Mouse (Mus musculus) R1 (cell line): Measurements from ENCODE around the gene Commd8.

Experiments
- DNase-seq: peaks from one replicate; pipeline ENCODE4 v3.0.0-alpha.2; 2018; ENCODE audit warnings: low read depth, low spot score

The Commd8 gene

DNA sequence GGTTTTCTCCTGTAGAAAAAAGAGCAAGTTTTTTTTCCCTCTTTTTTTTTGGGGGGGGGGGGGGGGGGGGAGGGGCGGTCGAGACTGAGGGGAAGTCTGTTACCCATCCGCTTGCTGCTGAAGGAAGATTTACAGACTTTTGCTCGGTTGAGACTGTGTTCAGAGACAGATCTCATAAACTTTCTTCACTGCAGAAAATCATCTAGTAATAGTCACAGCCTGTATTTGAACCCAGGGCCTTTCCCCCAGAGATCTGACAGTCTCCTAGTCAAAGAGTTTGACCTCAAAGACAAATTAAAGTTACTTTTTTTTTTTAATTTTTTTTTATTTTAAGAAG is 264 bp upstream of the Commd8 start:
- DNase-seq = no peak

DNA sequence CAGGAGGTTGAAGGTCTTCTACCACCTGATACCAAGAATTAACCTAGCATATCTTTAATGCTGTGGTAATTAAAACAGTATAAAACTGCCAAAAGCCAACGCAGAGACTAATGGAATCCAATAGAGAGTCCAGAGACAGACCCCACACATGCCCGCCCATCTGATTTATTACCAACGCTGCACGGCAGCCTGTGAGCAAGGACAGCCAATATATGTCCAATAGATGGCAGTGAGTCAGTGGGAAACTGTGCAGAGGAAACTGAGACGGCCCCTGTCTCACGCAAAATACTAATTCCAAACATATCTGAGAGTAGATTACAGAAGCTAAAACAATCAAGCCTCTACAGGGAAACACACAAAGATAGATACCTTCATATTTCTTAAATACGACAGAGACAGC is 3.6 kb downstream of the Commd8 start:
- DNase-seq = no peak

- no peak for DNase-seq
These were observed 5.1 kb downstream of the Commd8 start for GRCm38 (mm10) chr5:72162855-72163254.

- DNase-seq = no peak
These were observed 7.1 kb downstream of the Commd8 start for GRCm38 (mm10) chr5:72160781-72161485.

DNA sequence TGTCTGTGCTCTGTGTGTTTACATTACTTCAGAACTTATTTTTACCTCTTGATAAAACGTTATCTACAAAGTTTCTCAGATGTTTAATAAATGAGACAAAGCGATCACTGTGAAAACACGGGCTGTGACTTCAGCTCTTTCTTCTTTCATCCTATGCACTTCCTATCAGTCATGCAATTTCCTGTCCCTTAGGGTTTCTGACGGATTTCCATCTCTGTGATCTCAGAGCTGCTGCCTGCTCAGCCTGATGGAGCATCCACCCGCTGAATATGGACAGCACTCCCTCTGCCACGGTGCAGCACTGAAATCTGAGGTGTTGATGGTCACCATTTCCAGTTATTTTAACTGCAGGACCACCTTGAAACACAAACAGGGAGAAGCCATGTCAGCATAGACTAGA is 8.5 kb downstream of the Commd8 start:
- DNase-seq = no peak

DNA sequence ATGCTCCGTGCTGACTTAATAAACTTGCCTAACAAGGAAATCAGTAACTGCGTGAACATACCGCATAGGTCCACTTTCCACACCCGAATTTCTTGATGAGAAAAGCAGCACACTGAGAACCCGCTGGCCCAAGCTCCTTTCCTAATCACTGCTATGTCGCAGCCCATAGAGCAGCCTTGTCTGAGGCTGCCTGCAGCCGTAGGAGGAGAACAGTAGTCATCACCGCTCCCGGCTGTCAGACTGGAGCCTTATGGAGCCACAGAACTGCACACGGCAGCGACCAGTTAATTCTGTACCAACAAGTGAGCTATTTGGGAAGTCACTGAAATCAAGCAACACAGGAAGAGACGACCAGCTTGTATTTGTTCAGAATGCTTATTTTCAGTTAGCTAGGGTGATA is 9.3 kb downstream of the Commd8 start:
- DNase-seq = no peak

GRCm38 (mm10) chr5:72156598-72156997 is 11.4 kb downstream of the Commd8 start:
- DNase-seq = no peak

DNA sequence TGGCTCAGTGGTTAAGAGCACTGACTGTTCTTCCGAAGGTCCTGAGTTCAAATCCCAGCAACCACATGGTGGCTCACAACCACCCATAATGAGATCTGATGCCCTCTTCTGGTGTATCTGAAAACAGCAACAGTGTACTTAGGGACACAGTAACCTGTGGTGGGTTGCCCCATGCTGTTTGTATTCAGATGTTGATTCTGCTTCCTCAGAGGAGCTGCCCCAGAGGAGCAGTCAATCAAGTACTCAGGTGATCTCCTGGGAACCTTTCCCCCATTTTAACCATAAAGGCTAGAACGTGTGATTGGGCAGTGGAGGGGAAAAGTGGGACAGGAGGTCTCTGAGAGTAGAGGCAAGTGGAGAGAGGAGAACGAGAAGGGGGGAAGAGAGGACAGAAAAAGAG is 12.3 kb downstream of the Commd8 start:
- DNase-seq = peak; percentile 92

GRCm38 (mm10) chr5:72150870-72151269 is 17.1 kb downstream of the Commd8 start:
- no peak for DNase-seq

GRCm38 (mm10) chr5:72148679-72149078 is 19.3 kb downstream of the Commd8 start:
- no peak for DNase-seq

DNA sequence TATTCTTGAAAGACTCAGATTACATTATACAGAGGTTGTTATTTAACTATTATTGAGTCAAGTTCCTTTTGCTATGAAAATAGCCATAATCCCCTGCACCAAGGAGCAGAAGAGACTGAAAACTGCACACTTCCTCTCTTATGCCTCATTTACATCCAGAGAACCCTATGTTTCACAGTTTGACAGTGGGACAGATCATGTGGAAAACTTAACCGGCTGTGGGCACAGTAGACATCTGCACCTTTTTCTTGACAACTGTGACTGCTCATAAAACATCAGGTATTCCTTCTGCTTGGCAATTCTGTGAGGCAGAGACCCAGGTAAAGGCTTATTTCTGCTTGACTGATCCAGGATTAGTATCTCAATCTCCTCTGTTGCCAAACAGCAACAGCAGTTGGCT is 28.4 kb downstream of the Commd8 start:
- DNase-seq = no peak

GRCm38 (mm10) chr5:72138256-72138655 is 29.7 kb downstream of the Commd8 start:
- DNase-seq = no peak

GRCm38 (mm10) chr5:72133906-72134305 is 34.1 kb downstream of the Commd8 start:
- peak; percentile 72 for DNase-seq

- DNase-seq = no peak
These were observed 41.3 kb downstream of the Commd8 start for GRCm38 (mm10) chr5:72126681-72127080.

GRCm38 (mm10) chr5:72122414-72123037 is 45.5 kb downstream of the Commd8 start:
- DNase-seq = no peak
